Mouse (Mus musculus) erythroid progenitor cell, adult 5-6 weeks (primary cell): Measurements from ENCODE around the gene Pdap1. TPM values are rescaled to one million over a fixed set of nuclear protein-coding genes. Genes with fewer than 3 reads are reported as not detected.
"Not testable (repeated sequence)": the region's sequence is repeated elsewhere in the genome, so short reads cannot be mapped to it uniquely, and the experiment has no call there.

Experiments used
- ATAC-seq: replicated peaks from 2 replicates; pipeline ENCODE4 v1.8.0; 2016; ENCODE audit warnings: moderate number of reproducible peaks, mild to moderate bottlenecking, moderate TSS enrichment, inconsistent platforms; ENCODE audit not compliant: poor library complexity, low FRiP score, severe bottlenecking
- total RNA-seq, 2 experiments: library from RNA; stranded (forward) in 1 of 2; stranded (reverse) in 1 of 2; fragments of 150-400 nt in 1 of 2; fragments of 186-747, 209-891 nt in 1 of 2; gene quantifications; 2 replicates each; pipeline versions ENCODE4 v1.2.3 to v1.2.4; 2015 to 2017; ENCODE audit warnings: low replicate concordance in 2 of 2

Gene Pdap1
- total RNA-seq (2015; ENCODE audit: low replicate concordance) (33.5 and 34.4 TPM in 2 replicates), total RNA-seq (2017; ENCODE audit: low replicate concordance) (85.3 and 103 TPM in 2 replicates)

GRCm38 (mm10) chr5:145139571-145140519 is at the start of gene Pdap1, which contains the start of gene Bud31:
Gene Pdap1, minus strand, starts transcription at chr5:145140238.
Gene Bud31, plus strand, starts transcription at chr5:145140362.
- peak; percentile 89 for ATAC-seq

GRCm38 (mm10) chr5:145189416-145189815 is 49.4 kb upstream of the Pdap1 start:
- ATAC-seq, result 0 out of 2 replicates have a peak, but pooled peaks have one; percentile 32

- ATAC-seq, result no peak
These were observed 45.2 kb upstream of the Pdap1 start for GRCm38 (mm10) chr5:145185244-145185643.

- no peak for ATAC-seq
These were observed 38.5 kb upstream of the Pdap1 start for GRCm38 (mm10) chr5:145178461-145178980.

GRCm38 (mm10) chr5:145167306-145167661 is 27.2 kb upstream of the Pdap1 start:
- ATAC-seq, result peak; percentile 22

- ATAC-seq, result peak; percentile 90
These were observed 26.7 kb upstream of the Pdap1 start, which contains the start of the genes Ptcd1 and Cpsf4 for GRCm38 (mm10) chr5:145166536-145167305. Gene Ptcd1, minus strand, starts transcription at chr5:145167108. Gene Cpsf4, plus strand, starts transcription at chr5:145167213.

GRCm38 (mm10) chr5:145165184-145165583 is 25.1 kb upstream of the Pdap1 start:
- ATAC-seq, result no peak

- no peak for ATAC-seq
These were observed 24.7 kb upstream of the Pdap1 start for GRCm38 (mm10) chr5:145164710-145165109.

- ATAC-seq, result no peak
These were observed 21.3 kb upstream of the Pdap1 start for GRCm38 (mm10) chr5:145161361-145161760.

GRCm38 (mm10) chr5:145152690-145153089 is 12.7 kb upstream of the Pdap1 start:
- ATAC-seq, result peak; percentile 52

- no peak for ATAC-seq
These were observed 9.3 kb upstream of the Pdap1 start for GRCm38 (mm10) chr5:145149294-145149693.

- ATAC-seq, result no peak
These were observed 7.7 kb upstream of the Pdap1 start for GRCm38 (mm10) chr5:145147748-145148147.

GRCm38 (mm10) chr5:145140611-145141010 is 573 bp upstream of the Pdap1 start:
- peak; percentile 57 for ATAC-seq

- no peak for ATAC-seq
These were observed 1.2 kb downstream of the Pdap1 start for GRCm38 (mm10) chr5:145138836-145139235.

GRCm38 (mm10) chr5:145133275-145133674 is 6.8 kb downstream of the Pdap1 start:
- ATAC-seq, result not testable (repeated sequence)

GRCm38 (mm10) chr5:145130995-145131394 is 9.0 kb downstream of the Pdap1 start:
- ATAC-seq, result no peak

GRCm38 (mm10) chr5:145130191-145130590 is 9.8 kb downstream of the Pdap1 start:
- ATAC-seq, result no peak

GRCm38 (mm10) chr5:145129773-145130172 is 10.3 kb downstream of the Pdap1 start:
- not testable (repeated sequence) for ATAC-seq

GRCm38 (mm10) chr5:145129124-145129523 is 10.9 kb downstream of the Pdap1 start:
- ATAC-seq, result no peak

GRCm38 (mm10) chr5:145126580-145126979 is 13.5 kb downstream of the Pdap1 start:
- ATAC-seq, result no peak
